In genomic region chr1:77748483-77749465, GRCm38 (mm10) we compare ENCODE assay signal across 10 mouse cellular contexts.
DNase-seq lines count a peak whose midpoint lies in the region; ATAC-seq and TF ChIP-seq lines count a peak whose summit lies in the region.
"Had no signal": no experiment of that assay in that cellular context is flagged by ENCODE, and none has a peak within 500 bp of the region (broad histone marks: within the 10 kb centered on the region; RNA-seq: fewer than 3 reads in every experiment).

No protein-coding gene starts in this region.

- no peak overlapping the region for H3K4me3 ChIP-seq in lung, embryonic 14.5 days (ENCODE audit: low read depth, low read length)
- no peak overlapping the region for H3K4me3 ChIP-seq in liver, embryonic 11.5 days (ENCODE audit: low read depth, low read length)

- H3K9me3 ChIP-seq in lung, embryonic 14.5 days (ENCODE audit: low read depth, low read length), result no peaks in the 10 kb centered on the region
- no peaks in the 10 kb centered on the region for H3K9me3 ChIP-seq in liver, embryonic 11.5 days (ENCODE audit: control insufficient read depth, low read length)

- no peak overlapping the region for H3K4me2 ChIP-seq in lung, embryonic 14.5 days
- H3K4me2 ChIP-seq in liver, embryonic 11.5 days, result no peak overlapping the region

- WGBS in lung, embryonic 14.5 days, result 36% methylated on average over 2 of the region's 2 CpGs
- WGBS in liver, embryonic 11.5 days, result 47% methylated on average over 2 of the region's 2 CpGs

- no peaks in the 10 kb centered on the region for H3K27me3 ChIP-seq in lung, embryonic 14.5 days (ENCODE audit: insufficient read depth, low read length)
- H3K27me3 ChIP-seq in liver, embryonic 11.5 days (replicated peaks; ENCODE audit: control insufficient read depth, insufficient read depth, low read length), result no peaks in the 10 kb centered on the region

- DNase-seq in lung, embryonic 14.5 days, result peak; percentile 53
- DNase-seq in lung, postnatal 14 days, result no peak
- DNase-seq in adrenal gland, adult (ENCODE audit: inconsistent age in 2 of 2, low spot score in 1 of 2), result peak; percentile 12 to 54
- DNase-seq in embryo, embryonic 10 days (ENCODE audit: low spot score), result peak; percentile 6
- DNase-seq in kidney, postnatal 25 days, result peak; percentile 47 to 53
- DNase-seq in gastrocnemius, postnatal 4 days (ENCODE audit: low spot score in 2 of 2), result no peak
- DNase-seq in liver, embryonic 11.5 days (ENCODE audit: low spot score), result no peak
- DNase-seq in testis, postnatal 14 days (ENCODE audit: low spot score), result no peak
- DNase-seq: cerebellum, adult 8-10 months had no signal

- H3K36me3 ChIP-seq in lung, embryonic 14.5 days (ENCODE audit: insufficient read depth), result no peaks in the 10 kb centered on the region
- H3K36me3 ChIP-seq in liver, embryonic 11.5 days (ENCODE audit: control insufficient read depth, insufficient read depth, low read length), result no peaks in the 10 kb centered on the region

- H3K9ac ChIP-seq in lung, embryonic 14.5 days, result no peak overlapping the region
- H3K9ac ChIP-seq in liver, embryonic 11.5 days (ENCODE audit: low read depth, low read length), result no peak overlapping the region
- H3K9ac ChIP-seq: liver, embryonic 14.5 days had no signal

- ATAC-seq in lung, embryonic 14.5 days (ENCODE audit: insufficient read depth), result no peak
- no peak for ATAC-seq in liver, embryonic 11.5 days (replicated peaks; ENCODE audit: low FRiP score)

- H3K4me1 ChIP-seq in lung, embryonic 14.5 days (ENCODE audit: insufficient read depth), result peaks cover 7% of the 10 kb centered on the region; the same call in 1 of the 2 replicates
- no peaks in the 10 kb centered on the region for H3K4me1 ChIP-seq in liver, embryonic 11.5 days (replicated peaks; ENCODE audit: control insufficient read depth, insufficient read depth, low read length)

- no peak for TF ChIP-seq CTCF in lung, embryonic 14.5 days (IDR thresholded peaks at IDR 0.05; ENCODE audit: low read depth)

- H3K27ac ChIP-seq in lung, embryonic 14.5 days (ENCODE audit: low read depth), result 0 out of 2 replicates have a peak overlapping the region, but pooled peaks have one; percentile 10
- no peak overlapping the region for H3K27ac ChIP-seq in liver, embryonic 11.5 days (ENCODE audit: low read depth, low read length)
- H3K27ac ChIP-seq: liver, embryonic 14.5 days had no signal

Comparison
In these comparisons a context has a peak if more than half of its experiments do, and no peak if none do; other contexts are left out.
1. DNase-seq: peak in lung, embryonic 14.5 days (single experiment), adrenal gland, adult (2 of 2), embryo, embryonic 10 days (single experiment) and kidney, postnatal 25 days (2 of 2); none in lung, postnatal 14 days (single experiment), gastrocnemius, postnatal 4 days (0 of 2), liver, embryonic 11.5 days (single experiment) and testis, postnatal 14 days (single experiment).